Mouse (Mus musculus): ENCODE results near the gene Mindy4. TPM values are rescaled to one million over a fixed set of nuclear protein-coding genes. Genes with fewer than 3 reads are reported as not detected.

The Mindy4 gene
- 1 to 10 TPM in 1 of 2 experiments, under 1 TPM in 1; 0.42 to 1.2 TPM for total RNA-seq (2023)

GRCm38 (mm10) chr6:55202913-55203910, at the start of gene Mindy4:
Gene Mindy4, plus strand, starts transcription at chr6:55203383.

GRCm38 (mm10) chr6:55174741-55175181, 28.4 kb upstream of the Mindy4 start, which contains the start of gene Inmt:
Gene Inmt, minus strand, starts transcription at chr6:55175043.

GRCm38 (mm10) chr6:55335989-55336514, 132.9 kb downstream of the Mindy4 start, which contains the start of gene Aqp1:
Gene Aqp1, plus strand, starts transcription at chr6:55336432.

Other genes with a start within 250 kb of the Mindy4 start
- gene Nod1, start 230.8 kb upstream of the Mindy4 start, total RNA-seq (2023): 10 to 100 TPM; 33.2 to 39.1 TPM
- gene Ggct, start 210.4 kb upstream of the Mindy4 start, total RNA-seq (2023): 1 to 10 TPM; 2.6 to 3.8 TPM
- gene Gars, start 165.4 kb upstream of the Mindy4 start, total RNA-seq (2023): 10 to 100 TPM; 45.2 to 49.3 TPM
- not detected for gene Crhr2, start 70.4 kb upstream of the Mindy4 start, total RNA-seq (2023)
- gene Inmt, start 28.3 kb upstream of the Mindy4 start, total RNA-seq (2023): not detected
- gene Aqp1, start 133.0 kb downstream of the Mindy4 start, total RNA-seq (2023): 10 to 100 TPM; 19.5 to 76.9 TPM
- not detected for gene Ghrhr, start 172.9 kb downstream of the Mindy4 start, total RNA-seq (2023)
- gene Adcyap1r1, start 248.6 kb downstream of the Mindy4 start, total RNA-seq (2023): under 1 TPM in 1 of 2 experiments, not detected in 1; 0.31 TPM